Mouse (Mus musculus) limb, embryonic 14.5 days (tissue): ENCODE results near the gene Tmem33. TPM values are rescaled to one million over a fixed set of nuclear protein-coding genes. Genes with fewer than 3 reads are reported as not detected.

Experiments
- ATAC-seq: fragments of 200-750 bp; cut with Nextera tagmentation; 2 replicates; pipeline ENCODE4 v1.8.0; 2017; ENCODE audit warnings: low read depth, moderate number of reproducible peaks, moderate TSS enrichment; ENCODE audit not compliant: low FRiP score
- DNase-seq: peaks from one replicate; pipeline ENCODE4 v3.0.0-alpha.2; 2015; ENCODE audit warnings: low spot score
- H3K27ac ChIP-seq: fragments of 300-500 bp; sonication (generic); replicated peaks from 2 replicates; pipeline ENCODE4 v1.5.1; 2014; ENCODE audit warnings: low read depth, mild to moderate bottlenecking, low read length, moderate library complexity, mixed read lengths
- H3K27me3 ChIP-seq: fragments of 300-500 bp; sonication (generic); 2 replicates; pipeline ENCODE4 v1.6.1; 2014; ENCODE audit warnings: low read length, mixed read lengths; ENCODE audit not compliant: control insufficient read depth, insufficient read depth
- H3K36me3 ChIP-seq: fragments of 300-500 bp; sonication (generic); 2 replicates; pipeline ENCODE4 v1.6.1; 2014; ENCODE audit warnings: mild to moderate bottlenecking, low read length, moderate library complexity, mixed read lengths; ENCODE audit not compliant: control insufficient read depth, insufficient read depth
- H3K4me1 ChIP-seq: fragments of 300-500 bp; sonication (generic); 2 replicates; pipeline ENCODE4 v1.6.1; 2014; ENCODE audit warnings: antibody characterized with exemption, low read length, mixed read lengths; ENCODE audit not compliant: control insufficient read depth, insufficient read depth
- H3K4me2 ChIP-seq: fragments of 300-500 bp; sonication (generic); replicated peaks from 2 replicates; pipeline ENCODE4 v1.6.1; 2014; ENCODE audit warnings: low read depth, mild to moderate bottlenecking, low read length, moderate library complexity; ENCODE audit not compliant: severe bottlenecking
- H3K4me3 ChIP-seq: fragments of 300-500 bp; sonication (generic); replicated peaks from 2 replicates; pipeline ENCODE4 v1.5.1; 2014; ENCODE audit warnings: low read length
- H3K9ac ChIP-seq: fragments of 300-500 bp; sonication (generic); 2 replicates; pipeline ENCODE4 v1.6.1; 2014; ENCODE audit warnings: mild to moderate bottlenecking, low read depth, low read length, moderate library complexity; ENCODE audit not compliant: severe bottlenecking
- H3K9me3 ChIP-seq: fragments of 300-500 bp; sonication (generic); 2 replicates; pipeline ENCODE4 v1.6.1; 2016; ENCODE audit warnings: low read length; ENCODE audit not compliant: control insufficient read depth
- POLR2A ChIP-seq: fragments of 200-500 bp; IDR thresholded peaks from 2 replicates; pipeline ENCODE4 v1.8.0; 2012; ENCODE audit warnings: inconsistent platforms, mild to moderate bottlenecking, moderate library complexity, borderline replicate concordance; ENCODE audit not compliant: insufficient read depth, insufficient read length; ENCODE audit errors: extremely low read depth
- WGBS: fragments of 180-500 bp; shearing (Covaris S2); extraction: QIAGEN DNeasy Blood & Tissue Kit; methylation state at CpG from one replicate; pipeline ENCODE4 v1.1.7; 2014; 5-methylcytosine and 5-hydroxymethylcytosine counted together
- polyA plus RNA-seq, 2 experiments: library from polyadenylated mRNA; depleted of rRNA in 1 of 2; stranded (reverse) in 1 of 2; unstranded in 1 of 2; fragments of >200 nt; fragmentation: Nextera tagmentation in 1 of 2; extraction: Ambion mirVana in 1 of 2; gene quantifications; 2 replicates each; pipeline versions ENCODE4 v1.2.1 to v1.2.3; 2012 to 2014

Tmem33 gene
- polyA plus RNA-seq, 2 experiments = 55.4 to 77.5 TPM

- no peaks in the 10 kb centered on the region for H3K9me3 ChIP-seq
- DNase-seq = no peak
- H3K4me2 ChIP-seq = no peak overlapping the region
- no peak overlapping the region for H3K27ac ChIP-seq
- peaks cover 10% of the 10 kb centered on the region for H3K36me3 ChIP-seq
- WGBS = 32% methylated on average over 1 of the region's 1 CpGs
- H3K9ac ChIP-seq = no peak overlapping the region
- no peaks in the 10 kb centered on the region for H3K27me3 ChIP-seq
- no peak for TF ChIP-seq POLR2A
- no peak for ATAC-seq
- no peak overlapping the region for H3K4me3 ChIP-seq
- no peaks in the 10 kb centered on the region for H3K4me1 ChIP-seq
These were observed 63.7 kb downstream of the Tmem33 start for GRCm38 (mm10) chr5:67324032-67324431.

GRCm38 (mm10) chr5:67340811-67341210 lies 80.4 kb downstream of the Tmem33 start:
- DNase-seq (no peak), ATAC-seq (no peak)
- 91% methylated on average over 6 of the region's 6 CpGs for WGBS
- Histone ChIP-seq H3K36me3 (peaks cover 48% of the 10 kb centered on the region), H3K27ac (no peak overlapping the region), H3K4me1 (no peaks in the 10 kb centered on the region), H3K27me3 (no peaks in the 10 kb centered on the region), H3K9me3 (no peaks in the 10 kb centered on the region), H3K4me2 (no peak overlapping the region), H3K4me3 (no peak overlapping the region), H3K9ac (no peak overlapping the region)
- no peak for TF ChIP-seq POLR2A

Other genes with a start within 250 kb of the Tmem33 start
- gene Phox2b, start 161.3 kb upstream of the Tmem33 start, polyA plus RNA-seq (2012; rRNA removed) = 0.03 TPM in 2 replicates
- not detected in 2 replicates for gene Phox2b, start 161.3 kb upstream of the Tmem33 start, polyA plus RNA-seq (2014; fragmentation: Nextera tagmentation; extraction: Ambion mirVana)
- 49.9 and 51.8 TPM in 2 replicates for gene Slc30a9, start 46.4 kb downstream of the Tmem33 start, polyA plus RNA-seq (2012; rRNA removed)
- gene Slc30a9, start 46.4 kb downstream of the Tmem33 start, polyA plus RNA-seq (2014; fragmentation: Nextera tagmentation; extraction: Ambion mirVana) = 108 and 109 TPM in 2 replicates
- 2.1 and 2.5 TPM in 2 replicates for gene Bend4, start 167.7 kb downstream of the Tmem33 start, polyA plus RNA-seq (2012; rRNA removed)
- gene Bend4, start 167.7 kb downstream of the Tmem33 start, polyA plus RNA-seq (2014; fragmentation: Nextera tagmentation; extraction: Ambion mirVana) = 3.6 and 4.0 TPM in 2 replicates